Mouse (Mus musculus): ENCODE results near the gene Ptprd. TPM values are rescaled to one million over a fixed set of nuclear protein-coding genes. Genes with fewer than 3 reads are reported as not detected.

Gene Ptprd
- polyA plus RNA-seq, 1 experiment from 2014 or later: 13.8 TPM

DNA sequence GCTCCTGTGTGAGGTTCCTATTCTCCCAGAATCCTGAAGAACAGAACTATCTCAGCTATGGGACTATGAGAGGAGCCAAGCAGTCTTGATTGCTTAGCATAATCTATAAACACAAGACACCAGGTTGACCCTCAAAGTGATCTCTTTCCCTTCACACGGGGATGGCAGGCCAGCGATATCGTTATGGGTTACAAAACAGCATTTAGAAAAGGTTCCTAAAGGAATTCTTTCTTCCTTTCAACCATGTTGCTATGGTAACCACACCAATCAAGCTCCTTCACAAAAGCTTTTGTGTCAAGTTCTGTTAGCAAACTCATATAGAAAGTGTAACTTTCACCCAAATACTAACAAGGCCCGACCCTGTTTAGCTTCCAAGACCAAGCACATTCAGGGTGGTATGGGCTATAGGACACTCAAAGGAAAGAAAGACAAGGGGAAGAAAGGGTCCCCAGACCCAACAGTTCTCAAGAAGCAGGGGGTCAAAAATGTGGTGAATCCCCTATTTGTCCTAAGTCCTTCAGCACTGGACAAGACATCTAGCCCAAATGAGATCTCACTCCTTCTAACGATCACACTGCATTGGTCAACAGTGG, 1805.8 kb downstream of the Ptprd start:
- Histone ChIP-seq H3K27me3 (replicated peaks; ENCODE audit: control insufficient read depth, insufficient read depth, low read length) (no peaks in the 10 kb centered on the region), H3K36me3 (ENCODE audit: control insufficient read depth, insufficient read depth) (no peaks in the 10 kb centered on the region)

DNA sequence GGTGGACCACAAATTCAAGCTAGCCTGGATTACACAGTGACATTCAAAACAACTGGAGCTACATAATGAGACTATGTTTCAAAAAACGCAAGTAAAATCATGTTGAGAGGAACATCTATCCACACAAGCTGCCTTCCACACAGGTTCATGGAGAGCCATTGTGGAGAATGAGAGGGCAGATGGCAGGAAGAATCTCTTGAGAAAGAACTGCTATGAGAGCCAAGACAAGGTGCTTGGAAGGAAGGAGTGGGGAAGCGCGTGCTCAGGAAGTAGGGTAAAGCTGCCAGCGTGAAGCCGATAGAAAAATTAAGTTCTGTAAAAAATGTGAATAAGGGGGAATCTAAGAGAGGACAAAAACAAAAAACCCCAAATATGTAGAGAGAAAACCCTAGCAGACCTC, 1808.5 kb downstream of the Ptprd start:
- Histone ChIP-seq H3K4me3 (ENCODE audit: low read depth, low read length) (no peak overlapping the region), H3K4me1 (replicated peaks; ENCODE audit: control insufficient read depth, insufficient read depth, low read length) (no peaks in the 10 kb centered on the region), H3K27me3 (replicated peaks; ENCODE audit: control insufficient read depth, insufficient read depth, low read length) (no peaks in the 10 kb centered on the region), H3K9ac (ENCODE audit: low read depth, low read length) (no peak overlapping the region), H3K27ac (ENCODE audit: low read depth, low read length) (no peak overlapping the region), H3K36me3 (ENCODE audit: control insufficient read depth, insufficient read depth) (no peaks in the 10 kb centered on the region), H3K9me3 (ENCODE audit: control insufficient read depth) (no peaks in the 10 kb centered on the region), H3K4me2 (replicated peaks; ENCODE audit: low read depth) (no peak overlapping the region)
- TF ChIP-seq CTCF (IDR thresholded peaks at IDR 0.05; ENCODE audit: low read depth): no peak
- 97% methylated on average over 5 of the region's 5 CpGs for WGBS
- no peak for ATAC-seq

More for the DNA sequence above, 1805.8 kb downstream of the Ptprd start:
- H3K9ac ChIP-seq (ENCODE audit: low read depth, low read length): no peak overlapping the region
- no peaks in the 10 kb centered on the region for H3K4me1 ChIP-seq (replicated peaks; ENCODE audit: control insufficient read depth, insufficient read depth, low read length)
- no peaks in the 10 kb centered on the region for H3K9me3 ChIP-seq (ENCODE audit: control insufficient read depth)
- no peak overlapping the region for H3K4me2 ChIP-seq (replicated peaks; ENCODE audit: low read depth)
- TF ChIP-seq CTCF (IDR thresholded peaks at IDR 0.05; ENCODE audit: low read depth): no peak
- 81% methylated on average over 5 of the region's 5 CpGs for WGBS
- no peak for ATAC-seq
- H3K27ac ChIP-seq (ENCODE audit: low read depth, low read length): no peak overlapping the region
- H3K4me3 ChIP-seq (ENCODE audit: low read depth, low read length): no peak overlapping the region

DNA sequence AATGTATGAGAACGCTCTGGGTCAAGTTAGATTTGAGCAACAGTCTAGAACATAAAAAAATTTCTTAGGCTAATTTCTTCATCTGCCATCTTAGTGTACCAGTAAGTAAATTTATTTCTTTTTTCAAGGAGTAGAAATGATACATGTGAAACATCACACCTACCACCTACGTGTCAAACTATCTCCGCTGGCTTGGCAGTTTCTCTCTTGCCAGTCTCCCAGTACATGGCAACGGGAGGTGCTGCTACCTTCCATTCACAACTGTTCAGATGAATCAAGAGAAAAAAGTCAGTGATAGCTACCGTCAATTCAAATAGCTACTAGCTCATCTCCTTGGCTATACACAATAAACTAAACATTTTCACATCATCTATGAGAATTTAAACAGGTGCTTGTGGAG, 1823.9 kb downstream of the Ptprd start:
- Histone ChIP-seq H3K36me3 (ENCODE audit: control insufficient read depth, insufficient read depth) (no peaks in the 10 kb centered on the region), H3K27ac (ENCODE audit: low read depth, low read length) (no peak overlapping the region), H3K4me1 (replicated peaks; ENCODE audit: control insufficient read depth, insufficient read depth, low read length) (no peaks in the 10 kb centered on the region), H3K9ac (ENCODE audit: low read depth, low read length) (no peak overlapping the region), H3K9me3 (ENCODE audit: control insufficient read depth) (no peaks in the 10 kb centered on the region), H3K27me3 (replicated peaks; ENCODE audit: control insufficient read depth, insufficient read depth, low read length) (no peaks in the 10 kb centered on the region), H3K4me2 (replicated peaks; ENCODE audit: low read depth) (no peak overlapping the region), H3K4me3 (ENCODE audit: low read depth, low read length) (no peak overlapping the region)
- no peak for TF ChIP-seq CTCF (IDR thresholded peaks at IDR 0.05; ENCODE audit: low read depth)
- no peak for ATAC-seq
- WGBS: 88% methylated on average over 5 of the region's 5 CpGs

DNA sequence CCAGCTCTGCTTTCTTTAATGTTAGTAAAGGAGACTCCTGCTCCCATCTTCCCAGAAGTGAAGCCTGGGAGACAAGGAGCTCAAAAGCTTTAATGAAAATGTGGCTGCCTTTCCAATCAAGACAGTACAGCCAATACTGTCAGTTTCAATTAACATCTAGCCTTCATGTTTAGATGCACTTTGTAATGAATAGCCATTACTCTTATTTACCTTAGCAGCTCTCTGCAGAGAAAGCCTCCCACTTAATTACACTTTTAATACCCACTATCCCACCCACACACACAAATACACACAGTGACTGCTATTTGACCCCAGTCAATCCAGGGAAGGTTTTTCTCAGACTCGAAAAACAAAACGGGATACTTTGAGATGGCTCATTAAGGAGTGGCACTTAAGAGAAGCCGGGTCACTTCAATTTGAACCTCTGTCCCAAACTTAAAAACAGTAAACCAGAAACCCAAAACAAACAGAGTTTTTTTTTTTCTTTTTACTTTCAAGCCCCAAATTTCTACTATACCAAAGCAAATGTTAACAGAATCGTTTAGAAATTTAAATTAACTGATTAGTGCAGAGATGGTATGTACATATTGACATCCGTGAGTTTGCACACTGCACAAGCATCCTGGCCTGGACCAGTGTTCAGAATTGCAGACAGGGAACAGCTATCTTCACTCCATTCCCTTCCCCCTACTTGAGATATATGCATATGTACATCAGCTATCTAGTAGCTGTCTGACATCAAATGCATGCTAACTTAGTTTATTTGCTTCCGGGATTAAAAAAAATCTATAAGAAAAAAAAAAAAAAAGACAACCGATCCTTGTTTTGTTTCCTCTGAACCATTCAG, 1824.6 kb downstream of the Ptprd start:
- 56% methylated on average over 7 of the region's 7 CpGs for WGBS
- ATAC-seq: no peak
- H3K4me3 ChIP-seq (ENCODE audit: low read depth, low read length): no peak overlapping the region
- H3K9me3 ChIP-seq (ENCODE audit: control insufficient read depth): no peaks in the 10 kb centered on the region
- no peaks in the 10 kb centered on the region for H3K27me3 ChIP-seq (replicated peaks; ENCODE audit: control insufficient read depth, insufficient read depth, low read length)
- no peaks in the 10 kb centered on the region for H3K36me3 ChIP-seq (ENCODE audit: control insufficient read depth, insufficient read depth)
- no peak overlapping the region for H3K9ac ChIP-seq (ENCODE audit: low read depth, low read length)
- no peak overlapping the region for H3K27ac ChIP-seq (ENCODE audit: low read depth, low read length)
- no peak for TF ChIP-seq CTCF (IDR thresholded peaks at IDR 0.05; ENCODE audit: low read depth)
- H3K4me2 ChIP-seq (replicated peaks; ENCODE audit: low read depth): no peak overlapping the region
- no peaks in the 10 kb centered on the region for H3K4me1 ChIP-seq (replicated peaks; ENCODE audit: control insufficient read depth, insufficient read depth, low read length)

DNA sequence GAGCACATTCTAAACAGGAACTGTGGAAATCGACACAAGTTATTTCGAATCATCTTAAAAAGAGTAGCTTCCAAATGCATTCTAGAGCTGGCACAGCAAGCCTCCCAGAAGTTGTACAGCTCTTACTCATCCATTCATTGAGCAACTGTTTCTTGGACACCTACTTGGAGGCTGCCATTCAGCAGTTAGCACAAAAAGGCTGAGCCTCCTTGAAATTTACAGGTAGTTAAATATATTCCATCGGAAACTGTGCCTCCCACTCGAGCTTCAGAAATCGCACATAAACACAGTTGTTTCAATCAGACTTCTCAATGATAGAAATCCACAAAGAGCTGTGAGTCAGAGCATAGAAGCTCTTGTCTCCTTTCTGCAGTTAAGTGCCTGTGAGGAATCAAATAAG, 1825.9 kb downstream of the Ptprd start:
- no peak overlapping the region for H3K27ac ChIP-seq (ENCODE audit: low read depth, low read length)
- 93% methylated on average over 5 of the region's 5 CpGs for WGBS
- no peak for ATAC-seq

DNA sequence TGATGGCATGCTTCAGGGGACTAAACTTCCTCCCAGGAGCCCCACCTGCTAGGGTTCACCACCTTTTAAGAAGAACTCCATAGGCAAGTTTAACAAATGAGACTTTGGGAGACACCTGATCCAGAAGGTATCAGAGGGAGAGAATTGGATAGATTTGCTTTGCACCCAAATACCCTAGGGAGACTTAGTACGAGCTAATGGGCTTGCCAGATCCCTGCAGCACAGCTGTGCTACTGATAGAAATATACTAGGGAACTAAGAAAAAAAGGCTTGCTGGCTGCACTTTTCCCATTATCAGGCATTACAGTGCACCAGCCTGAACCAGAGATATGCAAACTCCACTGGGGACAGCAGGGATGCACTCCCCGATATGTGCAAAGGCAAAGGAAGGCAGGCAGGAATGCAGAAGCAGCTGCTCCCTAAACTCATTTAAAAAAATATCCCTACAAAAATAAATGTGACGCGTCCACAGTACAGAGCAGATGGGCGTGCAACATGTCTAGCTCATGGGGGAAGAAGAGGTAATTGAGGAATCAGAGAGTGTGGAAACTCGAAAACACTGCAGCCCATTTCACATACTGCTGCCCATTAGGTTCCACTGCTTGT, 1831.3 kb downstream of the Ptprd start:
- no peaks in the 10 kb centered on the region for H3K4me1 ChIP-seq (replicated peaks; ENCODE audit: control insufficient read depth, insufficient read depth, low read length)
- WGBS: 91% methylated on average over 6 of the region's 6 CpGs
- no peak overlapping the region for H3K4me3 ChIP-seq (ENCODE audit: low read depth, low read length)
- no peaks in the 10 kb centered on the region for H3K27me3 ChIP-seq (replicated peaks; ENCODE audit: control insufficient read depth, insufficient read depth, low read length)
- ATAC-seq: no peak
- no peaks in the 10 kb centered on the region for H3K9me3 ChIP-seq (ENCODE audit: control insufficient read depth)
- no peak for TF ChIP-seq CTCF (IDR thresholded peaks at IDR 0.05; ENCODE audit: low read depth)
- H3K4me2 ChIP-seq (replicated peaks; ENCODE audit: low read depth): no peak overlapping the region
- no peaks in the 10 kb centered on the region for H3K36me3 ChIP-seq (ENCODE audit: control insufficient read depth, insufficient read depth)
- H3K9ac ChIP-seq (ENCODE audit: low read depth, low read length): no peak overlapping the region
- no peak overlapping the region for H3K27ac ChIP-seq (ENCODE audit: low read depth, low read length)

More for the DNA sequence above, 1825.9 kb downstream of the Ptprd start:
- no peaks in the 10 kb centered on the region for H3K9me3 ChIP-seq (ENCODE audit: control insufficient read depth)
- no peaks in the 10 kb centered on the region for H3K4me1 ChIP-seq (replicated peaks; ENCODE audit: control insufficient read depth, insufficient read depth, low read length)
- no peak overlapping the region for H3K4me3 ChIP-seq (ENCODE audit: low read depth, low read length)
- no peaks in the 10 kb centered on the region for H3K36me3 ChIP-seq (ENCODE audit: control insufficient read depth, insufficient read depth)
- H3K27me3 ChIP-seq (replicated peaks; ENCODE audit: control insufficient read depth, insufficient read depth, low read length): no peaks in the 10 kb centered on the region
- TF ChIP-seq CTCF (IDR thresholded peaks at IDR 0.05; ENCODE audit: low read depth): no peak
- no peak overlapping the region for H3K9ac ChIP-seq (ENCODE audit: low read depth, low read length)
- H3K4me2 ChIP-seq (replicated peaks; ENCODE audit: low read depth): no peak overlapping the region
